Mouse (Mus musculus): ENCODE results near the gene Gnat2.

Gene Gnat2

DNA sequence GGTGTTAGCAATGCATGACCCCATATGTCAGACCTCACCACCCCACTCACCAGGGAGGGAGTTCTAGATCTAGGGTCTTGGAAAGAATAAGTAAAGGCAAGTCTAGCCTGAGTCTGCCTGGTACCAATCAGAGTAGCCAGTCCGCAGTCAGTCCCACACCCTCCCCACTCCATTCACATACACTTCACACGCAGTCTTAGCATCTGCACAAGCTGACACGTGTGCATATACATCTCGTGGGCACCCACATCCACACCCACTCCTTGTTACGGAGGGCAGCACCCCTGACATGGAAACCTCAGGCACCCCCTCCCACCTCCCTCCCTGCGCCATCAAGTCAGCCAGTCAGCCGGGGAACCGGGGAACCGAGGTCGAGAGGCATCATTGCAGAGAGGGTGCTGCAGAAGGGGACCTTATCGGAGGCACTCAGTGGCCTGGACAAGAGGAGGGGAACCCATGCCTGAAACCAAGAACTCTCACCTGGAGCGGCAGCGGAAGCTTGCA, 7.8 kb upstream of the Gnat2 start:
- no peak for DNase-seq (ENCODE audit: low spot score in 2 of 2)

DNA sequence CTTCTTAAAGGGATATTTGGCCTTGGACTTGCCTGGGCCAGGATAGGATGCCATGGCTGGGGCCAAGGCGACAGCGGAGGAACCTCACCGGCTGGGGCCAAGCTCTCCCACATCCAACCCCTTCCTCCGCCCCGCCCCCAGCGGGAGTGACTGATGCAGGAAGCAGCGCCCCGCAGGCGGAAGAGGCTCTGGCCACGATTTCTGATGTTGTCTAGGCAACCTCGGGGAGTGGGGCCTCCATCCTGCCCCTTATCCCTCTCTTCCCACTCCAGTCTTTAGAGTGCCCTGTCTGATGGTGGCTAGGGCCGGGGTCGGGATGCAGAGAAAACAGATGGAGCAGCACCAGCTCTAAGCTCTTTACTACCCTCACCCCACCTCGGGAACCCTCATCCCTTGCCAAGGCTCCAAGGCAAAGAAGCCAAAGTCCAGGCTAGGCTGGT, 7.3 kb upstream of the Gnat2 start:
- peak; percentile 83 to 89 for DNase-seq (ENCODE audit: low spot score in 2 of 2)

DNA sequence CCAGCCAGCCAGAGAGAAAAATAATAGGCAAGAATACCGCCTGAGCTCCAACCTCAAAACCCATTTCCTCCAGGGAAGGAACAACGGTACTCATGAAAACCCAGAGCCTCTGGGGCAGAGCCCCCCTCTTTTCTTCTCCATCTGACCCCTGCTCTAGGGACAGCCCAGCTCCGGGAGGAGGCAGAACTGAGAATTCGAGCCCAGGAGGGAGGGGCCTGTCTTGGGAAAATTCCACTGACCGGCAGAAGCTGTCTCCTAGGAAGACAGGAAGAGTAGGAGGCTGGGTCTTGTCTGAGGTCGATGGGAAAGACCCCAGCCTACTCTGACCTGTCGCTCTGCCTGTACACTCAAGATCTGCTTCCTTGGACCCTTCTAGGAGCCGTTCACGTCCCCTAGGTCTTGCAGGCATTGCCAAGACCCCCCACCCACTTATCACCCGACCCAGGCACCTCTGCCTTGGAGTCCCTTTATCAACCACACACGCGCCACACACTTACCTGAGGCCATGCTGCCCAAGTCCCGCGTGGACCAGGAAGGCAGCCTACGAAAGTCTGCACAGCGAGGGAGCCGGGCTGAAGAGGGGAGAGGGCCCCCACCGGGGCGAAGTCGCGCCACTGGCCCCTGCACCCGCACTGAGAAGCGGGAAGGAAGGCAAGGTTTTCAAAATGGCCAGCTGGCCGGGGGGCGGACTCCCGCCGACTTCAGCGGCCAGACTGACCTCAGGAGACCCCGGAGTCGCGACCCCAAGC, 6.7 kb upstream of the Gnat2 start:
- peak; percentile 34 to 39 for DNase-seq (ENCODE audit: low spot score in 2 of 2)

DNA sequence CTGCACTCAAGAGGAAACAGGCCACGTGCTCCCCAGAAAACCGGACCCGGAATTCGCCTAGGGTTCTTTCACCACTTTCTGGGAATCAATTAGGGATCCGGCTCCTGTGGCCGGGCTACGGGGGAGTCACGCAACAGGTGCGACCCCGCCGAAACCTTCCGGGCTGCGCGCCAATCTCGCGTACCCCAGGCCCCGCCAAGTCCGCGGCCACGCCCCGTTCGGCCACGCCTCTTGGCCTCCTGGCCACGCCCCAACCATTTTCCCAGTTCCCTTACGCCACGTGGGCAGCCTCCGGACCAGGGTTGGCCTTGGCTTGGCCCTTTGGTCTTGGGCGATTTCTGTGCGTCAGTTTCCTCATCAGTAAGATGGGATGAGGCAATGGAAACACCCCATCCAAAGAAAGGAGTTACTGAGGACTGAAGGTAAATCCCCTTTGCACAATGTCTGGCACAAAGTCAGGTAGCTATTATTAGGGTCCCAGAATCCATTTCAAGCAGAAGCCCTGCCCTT, 6.1 kb upstream of the Gnat2 start, which contains the start of gene Ampd2:
Gene Ampd2 (minus strand): TSS at position 182 of the 510 bp plus-strand sequence.
- DNase-seq (ENCODE audit: low spot score in 2 of 2), result peak; percentile 58 to 69

DNA sequence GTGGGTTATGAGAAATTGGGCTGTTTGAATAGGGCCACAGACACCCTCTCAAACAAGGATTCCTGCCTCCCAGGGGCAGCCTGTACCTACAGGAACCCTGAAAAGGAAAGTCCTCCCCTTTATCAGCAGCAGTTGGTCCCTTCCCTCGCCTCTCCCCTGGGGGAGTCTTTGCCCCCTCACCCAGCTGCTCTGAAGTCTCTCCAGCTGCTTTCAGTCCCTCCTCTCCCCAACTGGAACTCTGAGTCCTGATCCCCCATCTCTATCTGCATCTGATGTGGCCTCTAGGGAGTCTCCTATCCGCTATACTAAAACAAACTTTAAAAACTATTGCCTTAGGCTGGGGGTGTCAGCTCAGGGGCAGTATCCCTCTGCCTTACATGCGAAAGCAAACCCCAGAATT, 5.3 kb upstream of the Gnat2 start:
- no peak for DNase-seq (ENCODE audit: low spot score in 2 of 2)

DNA sequence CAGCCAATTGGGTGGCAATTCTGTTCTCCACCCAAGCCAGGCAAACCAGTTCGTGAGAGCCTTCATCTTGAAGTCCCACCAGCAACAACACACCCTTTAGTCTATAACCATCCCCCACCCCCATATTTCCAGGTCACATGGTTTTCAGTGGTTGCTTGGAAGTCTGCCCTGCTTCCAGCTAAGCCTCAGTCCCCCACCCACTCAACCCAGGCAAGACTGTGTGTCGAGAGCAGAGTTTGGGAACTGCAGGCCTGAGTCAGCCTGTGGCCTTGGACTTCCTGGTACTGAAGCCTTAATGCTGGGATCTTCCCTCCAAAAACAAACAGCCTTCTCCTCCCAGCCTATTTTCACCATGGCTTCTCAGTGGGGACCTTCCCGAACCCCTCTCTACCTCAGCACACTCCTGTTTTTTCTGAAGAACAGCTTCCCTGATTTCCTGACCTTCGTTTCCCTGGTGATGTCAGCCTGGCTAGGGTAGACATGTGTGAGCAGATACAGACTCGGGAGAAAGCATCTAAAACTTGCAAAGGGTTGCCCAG, 3.7 kb upstream of the Gnat2 start:
- no peak for DNase-seq (ENCODE audit: low spot score in 2 of 2)

DNA sequence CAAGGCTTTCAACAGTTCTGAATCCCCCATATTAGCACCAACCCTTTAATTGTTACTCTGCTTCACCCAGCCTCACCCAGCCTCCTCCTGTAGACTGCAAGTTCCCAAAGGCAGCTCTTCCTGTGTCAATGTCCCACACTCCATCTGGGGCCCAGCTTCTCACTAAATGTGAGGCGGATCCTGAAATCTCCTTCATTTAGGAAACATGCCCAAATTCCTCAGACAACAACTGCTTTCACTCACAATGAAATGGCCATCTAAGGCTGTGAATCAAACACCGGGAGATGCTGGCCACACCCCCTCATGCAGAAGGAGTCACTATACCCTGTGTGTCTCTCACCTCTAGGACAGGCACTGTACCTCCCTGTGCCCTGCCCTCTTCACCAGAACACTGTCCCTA, 2.7 kb upstream of the Gnat2 start:
- no peak for DNase-seq (ENCODE audit: low spot score in 2 of 2)

DNA sequence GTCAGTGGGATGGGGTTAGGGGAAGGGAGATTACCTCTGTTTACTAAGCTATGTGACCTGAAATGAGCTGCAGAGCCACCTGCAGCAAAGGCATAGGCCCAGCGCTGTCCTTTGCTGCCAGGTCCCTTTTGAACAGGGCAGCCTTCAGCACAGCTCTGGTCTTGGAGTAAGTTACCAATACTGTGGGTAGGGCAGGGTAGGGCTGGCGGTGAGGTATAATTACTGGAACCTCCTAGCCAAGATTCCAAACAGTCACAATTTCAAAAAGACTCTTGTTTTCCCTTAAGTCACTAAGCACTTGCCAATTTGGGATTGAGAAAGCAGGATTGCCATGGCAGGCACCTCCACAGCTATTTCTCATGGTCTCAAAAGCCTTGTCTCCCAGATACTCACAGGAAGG, 2.0 kb upstream of the Gnat2 start:
- DNase-seq (ENCODE audit: low spot score in 2 of 2), result no peak

DNA sequence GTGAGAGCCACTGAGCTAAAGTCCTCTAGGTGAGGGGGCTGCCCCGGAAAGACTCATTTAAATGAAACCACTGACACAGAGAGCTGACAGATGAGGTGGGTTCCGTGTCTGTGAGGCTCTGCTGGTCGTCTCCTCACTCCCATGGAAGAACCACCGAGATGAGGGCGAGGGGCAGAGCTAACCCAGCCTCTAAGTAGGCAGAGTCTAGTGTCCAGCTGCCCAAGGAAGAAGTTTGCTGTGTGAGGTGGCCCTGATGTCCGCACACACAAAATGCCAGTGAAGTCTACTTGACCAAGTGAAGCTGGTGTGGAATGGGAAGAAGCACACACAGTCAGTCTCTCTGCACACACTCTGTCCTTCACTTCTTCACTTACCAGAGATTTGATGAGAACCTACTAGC, 559 bp upstream of the Gnat2 start:
- no peak for DNase-seq (ENCODE audit: low spot score in 2 of 2)

DNA sequence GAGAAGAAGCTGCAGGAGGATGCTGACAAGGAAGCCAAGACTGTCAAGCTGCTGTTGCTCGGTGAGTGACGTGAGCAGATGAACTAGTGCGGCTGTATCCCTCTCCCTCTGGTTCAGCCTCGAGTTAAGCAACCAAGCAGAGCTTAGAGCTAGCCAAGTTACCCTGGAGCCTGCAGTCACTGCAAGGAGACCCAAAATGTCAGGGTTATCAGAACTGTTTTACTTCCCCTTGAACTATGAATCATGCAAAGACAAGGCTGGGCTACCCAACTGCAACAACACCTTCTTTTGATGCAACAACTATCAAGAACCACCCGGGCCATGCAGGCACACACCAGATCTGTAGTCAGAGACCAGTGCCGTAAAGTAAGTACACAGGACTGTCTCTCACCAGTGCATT, 717 bp downstream of the Gnat2 start:
- DNase-seq (ENCODE audit: low spot score in 2 of 2), result no peak

DNA sequence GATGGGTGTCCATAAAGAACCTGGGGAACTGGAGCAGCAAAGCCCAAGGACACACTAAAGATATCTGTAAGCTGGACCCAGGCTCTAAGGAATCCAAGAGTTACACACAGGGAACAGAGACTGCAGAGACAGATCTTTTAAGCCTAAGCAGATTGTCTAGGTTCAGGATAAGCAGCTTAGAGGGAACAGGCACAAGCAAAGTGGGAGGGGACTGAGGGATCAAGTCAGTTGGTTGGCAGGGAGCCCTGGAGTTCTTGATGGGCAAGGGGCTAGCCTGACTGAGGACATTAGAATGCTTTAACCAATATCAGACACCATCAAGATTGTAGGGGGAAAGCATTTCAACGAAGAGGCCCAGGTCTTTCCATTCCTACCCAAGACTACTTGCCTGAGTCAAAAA, 1.6 kb downstream of the Gnat2 start:
- no peak for DNase-seq (ENCODE audit: low spot score in 2 of 2)

DNA sequence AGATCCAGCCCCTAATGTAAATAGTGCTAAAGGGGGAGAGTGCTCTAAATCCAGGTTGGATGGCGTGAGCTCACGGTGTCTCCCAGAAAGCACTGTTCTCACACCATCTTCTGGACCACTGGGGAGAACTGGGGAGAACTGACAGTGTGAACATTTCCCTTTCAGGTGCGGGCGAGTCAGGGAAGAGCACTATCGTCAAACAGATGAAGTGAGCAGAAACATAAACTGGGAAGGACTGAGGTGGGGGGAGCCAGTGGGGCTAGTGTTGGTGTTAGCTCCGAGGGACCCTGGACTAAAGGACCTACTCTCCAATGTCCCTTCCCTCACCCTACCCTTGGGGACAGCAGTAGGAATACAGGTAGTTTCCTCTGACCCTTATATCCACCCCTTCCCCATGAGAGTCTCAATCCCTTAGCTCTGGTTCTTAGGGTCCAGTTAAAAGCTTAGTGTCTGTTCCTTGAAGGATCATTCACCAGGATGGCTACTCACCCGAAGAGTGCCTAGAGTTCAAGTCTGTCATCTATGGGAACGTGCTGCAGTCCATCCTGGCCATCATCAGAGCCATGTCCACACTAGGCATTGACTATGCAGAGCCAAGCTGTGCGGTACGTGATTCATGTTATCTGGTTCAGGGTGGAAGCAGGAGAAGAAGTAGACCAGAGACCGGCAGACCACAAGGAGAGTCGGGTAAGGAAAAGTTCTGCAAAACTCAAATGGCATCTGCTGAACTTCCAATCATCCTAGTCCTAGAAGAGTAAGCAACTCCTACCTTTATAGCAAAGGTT, 2.6 kb downstream of the Gnat2 start:
- DNase-seq (ENCODE audit: low spot score in 2 of 2), result no peak

DNA sequence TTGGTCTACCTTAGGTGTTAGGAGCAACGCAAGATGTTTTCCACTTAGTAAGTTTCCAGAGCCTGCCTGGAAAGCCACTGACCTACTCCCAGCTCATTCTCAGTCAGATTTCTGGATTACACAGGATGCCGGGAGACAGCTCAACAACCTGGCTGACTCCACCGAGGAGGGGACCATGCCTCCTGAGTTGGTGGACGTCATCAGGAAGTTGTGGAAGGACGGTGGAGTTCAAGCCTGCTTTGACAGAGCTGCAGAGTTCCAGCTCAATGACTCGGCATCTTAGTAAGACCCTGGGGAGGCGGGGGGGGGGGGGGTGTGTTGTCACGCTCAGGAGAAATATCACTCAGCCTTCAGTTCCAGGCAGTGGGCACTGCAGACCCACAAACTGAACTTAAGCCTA, 3.6 kb downstream of the Gnat2 start:
- DNase-seq (ENCODE audit: low spot score in 2 of 2), result no peak

DNA sequence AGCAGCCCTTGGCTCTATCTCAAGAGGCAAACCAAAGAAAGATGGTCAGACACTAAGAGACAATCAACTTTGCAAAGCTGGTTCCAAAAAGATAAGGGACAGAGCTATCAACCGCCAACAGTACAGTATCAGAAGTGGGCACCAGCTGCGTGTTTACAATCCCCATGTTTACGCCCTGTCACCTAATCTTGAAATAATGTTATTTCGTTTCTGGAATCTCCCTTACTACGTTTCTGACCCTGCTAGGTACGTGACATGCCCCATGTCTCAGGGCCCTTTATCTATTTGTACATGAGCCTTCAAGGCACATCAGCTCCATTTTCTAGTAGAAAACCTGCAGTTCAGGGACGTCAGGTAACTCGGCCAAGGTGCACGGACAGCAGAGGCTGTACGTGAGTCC, 4.1 kb downstream of the Gnat2 start:
- peak in 1 of 2 experiments; percentile 19 for DNase-seq (ENCODE audit: low spot score in 2 of 2)

DNA sequence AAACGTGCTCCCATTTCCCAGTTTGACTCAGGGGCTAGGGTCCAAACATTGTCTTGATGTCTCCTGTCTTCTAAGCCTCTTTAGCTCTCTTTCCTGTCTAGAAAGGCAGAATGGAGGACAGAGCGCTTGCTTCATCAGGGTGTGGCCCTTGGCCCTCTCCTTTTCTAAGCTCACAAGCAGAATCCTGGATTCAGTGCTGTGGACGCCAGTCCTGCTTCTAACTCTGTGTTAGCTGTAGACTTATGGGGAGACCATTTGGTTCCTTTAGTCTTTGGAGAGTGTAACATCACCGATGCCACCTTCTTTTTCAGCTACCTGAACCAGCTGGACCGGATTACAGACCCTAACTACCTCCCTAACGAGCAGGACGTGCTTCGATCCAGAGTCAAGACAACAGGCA, 5.1 kb downstream of the Gnat2 start:
- no peak for DNase-seq (ENCODE audit: low spot score in 2 of 2)

DNA sequence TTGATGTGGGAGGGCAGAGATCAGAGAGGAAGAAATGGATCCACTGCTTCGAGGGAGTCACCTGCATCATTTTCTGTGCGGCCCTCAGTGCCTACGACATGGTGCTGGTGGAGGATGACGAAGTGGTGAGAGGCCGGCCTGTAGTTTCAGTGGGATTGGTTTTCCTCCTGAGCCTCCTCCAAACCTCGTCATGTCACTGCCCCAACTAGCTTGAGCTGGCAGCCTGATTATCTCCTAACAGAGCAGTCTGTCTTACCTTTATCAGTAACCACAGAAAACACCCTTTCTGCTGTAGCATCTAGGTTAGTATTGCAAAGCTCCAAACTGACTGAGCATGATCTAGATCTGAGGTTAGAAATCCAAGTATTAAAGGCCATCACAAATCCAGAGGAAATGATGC, 5.7 kb downstream of the Gnat2 start:
- DNase-seq (ENCODE audit: low spot score in 2 of 2), result no peak

DNA sequence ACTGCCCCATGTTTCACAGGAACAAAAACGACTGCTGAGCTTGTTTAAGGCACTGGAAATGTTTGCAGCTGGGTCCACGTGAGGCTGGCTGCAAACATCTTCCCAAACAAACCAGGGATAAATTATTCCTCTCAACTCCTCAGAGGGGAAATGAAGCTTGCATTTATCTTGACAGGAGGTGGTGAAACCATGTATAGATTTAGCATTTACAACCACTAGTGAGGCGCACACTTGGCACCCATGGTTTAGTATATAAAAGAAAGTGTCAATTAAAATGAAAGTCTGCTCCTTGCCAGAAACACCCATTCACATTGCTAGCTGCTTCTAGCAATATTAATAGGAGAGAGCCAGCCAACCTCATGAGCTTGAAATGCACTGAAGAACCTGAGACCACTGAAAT, 9.0 kb downstream of the Gnat2 start:
- no peak for DNase-seq (ENCODE audit: low spot score in 2 of 2)

DNA sequence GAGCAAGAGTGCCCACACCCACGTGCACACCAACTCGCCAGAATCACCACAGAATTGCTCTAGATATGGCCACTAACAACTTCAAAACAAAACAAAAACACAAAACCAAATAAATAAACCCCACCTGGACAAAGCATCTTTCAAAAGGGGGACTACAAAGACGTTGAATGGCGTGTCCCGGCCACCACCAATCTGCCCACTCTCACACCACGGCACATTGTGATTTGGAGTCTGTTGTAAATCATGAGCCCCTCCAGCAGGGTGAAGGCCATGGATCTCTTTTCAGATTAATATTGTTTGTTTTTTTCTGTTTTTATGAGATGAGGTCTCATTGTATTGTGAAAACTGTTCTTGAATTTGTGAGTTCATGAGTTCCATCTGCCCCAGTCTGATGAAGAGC, 9.5 kb downstream of the Gnat2 start:
- no peak for DNase-seq (ENCODE audit: low spot score in 2 of 2)

DNA sequence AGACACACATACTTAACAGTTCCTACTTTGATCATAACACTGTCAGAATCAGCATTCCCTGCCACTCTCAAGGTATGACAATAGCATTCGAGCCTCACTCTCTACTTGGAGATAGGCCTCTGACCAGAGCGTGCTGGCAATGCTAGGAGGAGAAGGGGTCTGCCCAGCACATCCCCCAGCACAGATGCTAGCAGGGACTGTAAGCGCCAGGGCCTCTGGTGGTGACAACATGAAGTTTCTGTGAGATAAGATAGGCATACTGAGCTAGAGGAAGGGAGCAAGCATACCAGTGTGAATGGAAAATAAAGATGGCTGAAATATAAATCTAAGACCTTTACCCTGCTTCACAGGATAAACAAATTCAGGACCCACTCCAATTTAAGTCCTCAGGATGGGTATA, 12.7 kb downstream of the Gnat2 start:
- DNase-seq (ENCODE audit: low spot score in 2 of 2), result no peak

DNA sequence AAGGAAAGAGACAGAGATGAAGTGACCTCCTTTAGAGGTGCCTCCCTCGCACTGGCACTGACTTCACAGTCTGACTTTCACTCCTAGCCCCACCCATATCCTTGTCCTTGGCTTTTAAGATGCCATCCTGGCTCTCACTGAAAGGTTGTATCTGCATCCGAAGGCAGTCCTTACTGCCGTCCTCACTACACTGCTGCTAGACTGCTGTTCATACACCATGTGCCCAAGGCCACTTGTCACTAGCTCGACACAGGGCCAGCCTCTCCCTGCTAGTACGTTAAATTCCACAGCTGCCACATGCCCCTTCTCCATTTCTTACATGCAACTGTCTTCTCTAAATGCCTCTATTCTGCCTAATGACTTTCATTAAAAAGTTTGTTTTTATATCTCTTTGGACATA, 18.7 kb downstream of the Gnat2 start:
- no peak for DNase-seq (ENCODE audit: low spot score in 2 of 2)

DNA sequence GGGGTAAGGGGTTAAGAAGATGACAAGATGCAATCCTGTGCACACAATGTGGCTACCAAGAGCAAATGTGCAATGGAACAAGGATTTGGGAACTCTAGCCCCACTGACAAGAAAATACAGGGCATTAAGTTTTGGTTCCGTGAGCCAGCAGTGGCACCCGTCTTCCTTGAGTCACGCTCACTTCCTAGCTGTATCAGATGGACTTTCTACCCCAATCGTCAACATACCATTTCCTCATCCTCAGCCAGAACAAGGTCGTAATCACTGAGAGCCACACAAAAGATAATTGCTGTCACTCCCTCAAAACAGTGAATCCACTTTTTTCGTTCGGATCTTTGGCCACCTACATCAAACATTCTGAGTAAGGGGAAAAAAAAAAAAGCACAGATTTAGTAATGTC, 19.7 kb downstream of the Gnat2 start:
- DNase-seq (ENCODE audit: low spot score in 2 of 2), result no peak

DNA sequence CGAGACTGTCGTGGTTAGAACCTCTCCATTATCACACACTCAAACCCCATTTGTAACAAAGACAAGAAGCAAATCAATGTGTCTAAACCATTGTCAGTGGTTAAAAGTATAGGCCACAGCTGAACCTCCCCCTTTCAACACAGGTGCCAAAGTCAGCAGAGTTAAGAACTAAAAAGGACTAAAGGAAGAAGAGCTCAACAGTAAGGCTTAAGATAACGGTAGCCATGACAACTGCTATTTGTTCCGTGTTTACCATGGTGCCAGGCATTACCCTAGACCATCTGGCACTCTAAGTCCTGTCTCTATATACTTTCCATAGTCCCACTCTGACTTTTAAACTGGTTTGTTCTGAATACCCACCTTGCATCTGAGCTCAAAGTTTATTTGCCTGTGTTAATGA, 20.1 kb downstream of the Gnat2 start:
- DNase-seq (ENCODE audit: low spot score in 2 of 2), result no peak
